Mouse (Mus musculus): ENCODE measurements around the gene Ppp3ca.

GRCm38 (mm10) chr3:136722493-136722892 is 52.6 kb downstream of the Ppp3ca start:
- no peak for TF ChIP-seq CTCF (IDR thresholded peaks at IDR 0.05; ENCODE audit: low read depth)
- TF ChIP-seq EP300 (IDR thresholded peaks at IDR 0.05; ENCODE audit: low read depth), result no peak

All from liver, embryonic 14.5 days (tissue).